Mouse (Mus musculus): ENCODE measurements around the gene Ifnz.
"Not testable (repeated sequence)": the region's sequence is repeated elsewhere in the genome, so short reads cannot be mapped to it uniquely, and the experiment has no call there.

Ifnz gene

GRCm38 (mm10) chr4:88782335-88782734, 404 bp downstream of the Ifnz start:
- DNase-seq (ENCODE audit: inconsistent age in 2 of 2, low spot score in 1 of 2), result peak; percentile 50 to 68

- DNase-seq (ENCODE audit: inconsistent age in 2 of 2, low spot score in 1 of 2), result not testable (repeated sequence)
Measured at GRCm38 (mm10) chr4:88785409-88785808, 3.5 kb downstream of the Ifnz start, which contains the start of gene Gm13276. Gene Gm13276 (plus strand): TSS chr4:88785709.

- DNase-seq (ENCODE audit: inconsistent age in 2 of 2, low spot score in 1 of 2), result peak; percentile 72 to 84
Measured at GRCm38 (mm10) chr4:88788402-88788801, 6.5 kb downstream of the Ifnz start, which contains the start of gene Gm13277. Gene Gm13277 (plus strand): TSS chr4:88788632.

- DNase-seq (ENCODE audit: inconsistent age in 2 of 2, low spot score in 1 of 2), result not testable (repeated sequence)
Measured at GRCm38 (mm10) chr4:88791250-88791649, 9.3 kb downstream of the Ifnz start, which contains the start of gene Gm13278. Gene Gm13278 (plus strand): TSS chr4:88791550.

DNA sequence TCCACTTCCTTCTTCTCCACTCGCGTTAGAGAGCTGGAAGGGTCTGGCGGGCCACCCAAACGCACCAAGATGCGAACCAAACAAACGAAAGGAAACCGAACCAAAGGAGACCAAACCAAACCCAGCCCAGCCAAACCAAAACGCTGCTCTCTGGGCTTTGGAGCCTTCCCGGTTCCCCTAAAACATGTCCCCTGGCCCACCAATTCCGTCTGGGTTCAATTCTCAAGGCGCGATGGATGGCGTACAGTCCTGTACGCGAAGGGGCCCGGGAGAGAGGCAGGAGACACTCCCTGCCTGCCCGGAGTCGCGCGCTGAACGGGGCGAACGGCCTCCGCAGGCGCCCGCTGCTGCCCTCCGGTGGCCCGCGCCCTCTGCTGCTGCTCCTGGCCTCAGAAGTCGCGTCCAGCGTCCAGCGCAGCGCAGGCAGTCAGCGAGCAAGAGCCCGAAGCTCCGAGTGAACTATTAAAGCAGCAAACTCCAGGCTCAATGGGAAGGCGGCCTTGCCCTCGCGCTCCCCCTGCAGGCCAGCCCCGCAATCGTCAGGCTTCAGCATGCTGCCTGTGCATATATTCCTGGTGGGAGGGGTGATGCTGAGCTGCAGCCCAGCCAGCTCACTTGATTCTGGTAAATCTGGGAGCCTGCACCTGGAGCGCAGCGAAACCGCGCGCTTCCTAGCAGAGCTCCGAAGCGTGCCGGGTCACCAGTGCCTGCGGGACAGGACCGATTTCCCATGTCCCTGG, 12.2 kb downstream of the Ifnz start, which contains the start of gene Gm13275:
TSS of gene Gm13275 (plus strand) at position 552 of the 740 bp plus-strand sequence.
- peak; percentile 78 to 97 for DNase-seq (ENCODE audit: inconsistent age in 2 of 2, low spot score in 1 of 2)

- DNase-seq (ENCODE audit: inconsistent age in 2 of 2, low spot score in 1 of 2), result not testable (repeated sequence)
Measured at GRCm38 (mm10) chr4:88797097-88797496, 15.2 kb downstream of the Ifnz start, which contains the start of gene Gm13279. Gene Gm13279 (plus strand): TSS chr4:88797397.

- DNase-seq (ENCODE audit: inconsistent age in 2 of 2, low spot score in 1 of 2), result peak in 1 of 2 experiments; percentile 22
Measured at GRCm38 (mm10) chr4:88799365-88799764, 17.4 kb downstream of the Ifnz start, which contains the start of gene Gm13285. Gene Gm13285 (plus strand): TSS chr4:88799665.

DNA sequence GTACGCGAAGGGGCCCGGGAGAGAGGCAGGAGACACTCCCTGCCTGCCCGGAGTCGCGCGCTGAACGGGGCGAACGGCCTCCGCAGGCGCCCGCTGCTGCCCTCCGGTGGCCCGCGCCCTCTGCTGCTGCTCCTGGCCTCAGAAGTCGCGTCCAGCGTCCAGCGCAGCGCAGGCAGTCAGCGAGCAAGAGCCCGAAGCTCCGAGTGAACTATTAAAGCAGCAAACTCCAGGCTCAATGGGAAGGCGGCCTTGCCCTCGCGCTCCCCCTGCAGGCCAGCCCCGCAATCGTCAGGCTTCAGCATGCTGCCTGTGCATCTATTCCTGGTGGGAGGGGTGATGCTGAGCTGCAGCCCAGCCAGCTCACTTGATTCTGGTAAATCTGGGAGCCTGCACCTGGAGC, 21.0 kb downstream of the Ifnz start, which contains the start of gene Gm13287:
TSS of gene Gm13287 (plus strand) at position 301 of the 400 bp plus-strand sequence.
- DNase-seq (ENCODE audit: inconsistent age in 2 of 2, low spot score in 1 of 2), result not testable (repeated sequence)

- DNase-seq (ENCODE audit: inconsistent age in 2 of 2, low spot score in 1 of 2), result not testable (repeated sequence)
Measured at GRCm38 (mm10) chr4:88805231-88805630, 23.3 kb downstream of the Ifnz start, which contains the start of gene Gm13288. Gene Gm13288 (plus strand): TSS chr4:88805531.

DNA sequence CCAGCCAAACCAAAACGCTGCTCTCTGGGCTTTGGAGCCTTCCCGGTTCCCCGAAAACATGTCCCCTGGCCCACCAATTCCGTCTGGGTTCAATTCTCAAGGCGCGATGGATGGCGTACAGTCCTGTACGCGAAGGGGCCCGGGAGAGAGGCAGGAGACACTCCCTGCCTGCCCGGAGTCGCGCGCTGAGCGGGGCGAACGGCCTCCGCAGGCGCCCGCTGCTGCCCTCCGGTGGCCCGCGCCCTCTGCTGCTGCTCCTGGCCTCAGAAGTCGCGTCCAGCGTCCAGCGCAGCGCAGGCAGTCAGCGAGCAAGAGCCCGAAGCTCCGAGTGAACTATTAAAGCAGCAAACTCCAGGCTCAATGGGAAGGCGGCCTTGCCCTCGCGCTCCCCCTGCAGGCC, 23.8 kb downstream of the Ifnz start:
- peak; percentile 56 to 76 for DNase-seq (ENCODE audit: inconsistent age in 2 of 2, low spot score in 1 of 2)

DNA sequence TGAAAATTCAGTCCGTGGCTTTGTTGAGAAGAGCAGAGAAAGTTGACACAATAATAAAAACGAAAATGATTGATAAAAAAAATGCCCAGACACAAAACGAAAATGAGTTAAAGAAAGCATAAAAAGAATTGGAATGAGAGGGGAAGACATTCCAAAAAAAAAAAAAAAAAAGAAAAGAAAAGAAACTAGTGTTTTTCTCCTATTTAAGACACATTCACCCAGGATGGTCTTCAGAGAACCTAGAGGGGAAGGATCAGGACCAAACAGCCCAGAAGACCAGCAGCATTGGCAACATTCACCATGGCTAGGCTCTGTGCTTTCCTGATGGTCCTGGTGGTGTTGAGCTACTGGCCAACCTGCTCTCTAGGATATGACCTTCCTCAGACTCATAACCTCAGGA, 34.0 kb downstream of the Ifnz start, which contains the start of gene Ifna7:
TSS of gene Ifna7 (plus strand) at position 301 of the 400 bp plus-strand sequence.
- no peak for DNase-seq (ENCODE audit: inconsistent age in 2 of 2, low spot score in 1 of 2)

DNA sequence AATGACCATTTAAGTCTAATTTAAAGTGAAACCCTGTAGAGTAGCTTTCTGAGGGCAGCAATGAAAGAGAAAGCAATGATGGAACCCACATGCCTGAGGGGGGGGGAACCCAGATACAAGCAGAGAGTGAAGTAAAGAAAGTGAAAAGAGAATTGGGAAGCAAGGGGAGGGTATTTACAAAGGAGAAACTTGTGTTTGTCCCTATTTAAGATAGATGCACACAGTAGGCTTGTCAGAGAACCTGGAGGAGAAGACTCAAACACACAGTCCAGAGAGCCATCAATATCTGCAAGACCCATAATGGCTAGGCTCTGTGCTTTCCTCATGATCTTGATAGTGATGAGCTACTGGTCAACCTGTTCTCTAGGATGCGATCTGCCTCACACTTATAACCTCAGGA, 37.7 kb downstream of the Ifnz start, which contains the start of gene Ifna11:
TSS of gene Ifna11 (plus strand) at position 301 of the 400 bp plus-strand sequence.
- no peak for DNase-seq (ENCODE audit: inconsistent age in 2 of 2, low spot score in 1 of 2)

DNA sequence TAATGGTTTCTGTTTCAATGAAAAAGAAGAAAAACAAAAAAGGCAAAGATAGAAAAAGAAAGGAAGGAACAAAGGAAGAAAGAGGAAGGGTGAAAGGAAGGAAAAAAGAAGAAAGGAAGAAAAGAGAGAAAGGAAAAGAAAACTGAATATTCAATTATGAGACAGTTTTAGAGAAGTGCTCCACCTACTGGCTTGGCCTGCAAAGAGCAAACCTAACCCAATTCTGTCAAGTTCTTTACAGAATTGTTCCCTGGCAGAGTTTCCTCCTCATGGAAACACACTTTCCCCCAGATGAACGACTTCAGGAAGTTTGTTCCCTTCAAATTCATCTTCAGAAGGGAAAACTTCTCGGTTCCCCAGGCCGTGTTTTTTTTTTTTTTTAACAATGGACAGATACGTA, 41.1 kb downstream of the Ifnz start:
- peak in 1 of 2 experiments; percentile 32 for DNase-seq (ENCODE audit: inconsistent age in 2 of 2, low spot score in 1 of 2)

- DNase-seq (ENCODE audit: inconsistent age in 2 of 2, low spot score in 1 of 2), result not testable (repeated sequence)
Measured at GRCm38 (mm10) chr4:88827116-88827515, 45.2 kb downstream of the Ifnz start, which contains the start of gene Ifna6. Gene Ifna6 (plus strand): TSS chr4:88827416.

- peak in 1 of 2 experiments; percentile 41 for DNase-seq (ENCODE audit: inconsistent age in 2 of 2, low spot score in 1 of 2)
Measured at GRCm38 (mm10) chr4:88830523-88830922, 48.6 kb downstream of the Ifnz start.
